Mouse (Mus musculus): ENCODE results near the gene Gli3.

DNA sequence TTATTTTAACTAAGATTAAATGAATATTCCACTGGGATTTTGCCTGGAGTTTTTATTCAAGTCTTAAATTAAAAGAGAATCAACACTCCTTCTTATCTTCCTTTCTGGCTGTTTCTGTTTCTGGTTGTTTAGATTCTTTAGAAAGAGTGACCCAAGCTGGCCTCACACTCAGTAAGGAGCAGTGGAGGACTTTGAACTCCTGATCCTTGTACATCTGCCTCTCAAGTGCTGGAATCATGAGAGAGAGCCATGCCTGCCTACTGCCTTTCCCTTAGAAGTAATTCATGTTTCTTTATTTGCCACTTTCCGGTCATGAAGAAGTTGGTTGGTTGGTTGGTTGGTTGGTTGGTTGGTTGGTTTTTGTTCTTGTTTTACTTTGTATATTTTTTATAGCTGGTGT lies 218.5 kb downstream of the Gli3 start:
- TF ChIP-seq EP300 (IDR thresholded peaks at IDR 0.05; ENCODE audit: insufficient read depth, low read depth, low read length): no peak
- no peak for TF ChIP-seq POLR2A (IDR thresholded peaks at IDR 0.05; ENCODE audit: insufficient read depth, low read depth, low read length)
- TF ChIP-seq CTCF (IDR thresholded peaks at IDR 0.05): no peak
